ENCODE assay signal across 9 mouse cellular contexts in genomic region chr1:180269033-180269432, GRCm38 (mm10). TPM values are rescaled to one million over a fixed set of nuclear protein-coding genes. Genes with fewer than 3 reads are reported as not detected.
DNase-seq lines count a peak whose midpoint lies in the region; ATAC-seq lines count a peak whose summit lies in the region.
"Had no signal": no experiment of that assay in that cellular context is flagged by ENCODE, and none has a peak within 500 bp of the region (broad histone marks: within the 10 kb centered on the region; RNA-seq: fewer than 3 reads in every experiment).

No protein-coding gene starts in this region.

- no peak overlapping the region for H3K27ac ChIP-seq in heart, embryonic 14.5 days (replicated peaks in 1 of 2; ENCODE audit: control insufficient read depth in 1 of 2, insufficient read depth in 1 of 2, low read depth in 2 of 2, low read length in 2 of 2)
- H3K27ac ChIP-seq in lung, embryonic 16.5 days (ENCODE audit: low read length), result no peak overlapping the region
- H3K27ac ChIP-seq in embryonic facial prominence, embryonic 13.5 days, result no peak overlapping the region
- 0 out of 2 replicates have a peak overlapping the region, but pooled peaks have one; percentile 7 for H3K27ac ChIP-seq in limb, embryonic 13.5 days
- H3K27ac ChIP-seq: stomach, embryonic 15.5 days had no signal

- no peak overlapping the region for H3K4me2 ChIP-seq in heart, embryonic 14.5 days (ENCODE audit: low read length)
- H3K4me2 ChIP-seq in lung, embryonic 16.5 days (ENCODE audit: low read depth, low read length), result no peak overlapping the region
- peak overlapping the region; percentile 20; the same call in 1 of the 2 replicates for H3K4me2 ChIP-seq in embryonic facial prominence, embryonic 13.5 days
- H3K4me2 ChIP-seq in limb, embryonic 13.5 days (replicated peaks), result no peak overlapping the region
- H3K4me2 ChIP-seq: stomach, embryonic 15.5 days had no signal

- H3K9ac ChIP-seq in heart, embryonic 14.5 days (ENCODE audit: low read length), result peak overlapping the region; percentile 41
- no peak overlapping the region for H3K9ac ChIP-seq in lung, embryonic 16.5 days (ENCODE audit: low read length)
- H3K9ac ChIP-seq in embryonic facial prominence, embryonic 13.5 days, result no peak overlapping the region
- H3K9ac ChIP-seq in limb, embryonic 13.5 days, result no peak overlapping the region
- H3K9ac ChIP-seq: stomach, embryonic 15.5 days had no signal

- H3K4me3 ChIP-seq in heart, embryonic 14.5 days (ENCODE audit: control insufficient read depth in 1 of 2, insufficient read depth in 1 of 2, low read depth in 1 of 2, low read length in 2 of 2), result no peak overlapping the region
- H3K4me3 ChIP-seq in lung, embryonic 16.5 days (ENCODE audit: low read length), result no peak overlapping the region
- no peak overlapping the region for H3K4me3 ChIP-seq in embryonic facial prominence, embryonic 13.5 days
- H3K4me3 ChIP-seq in limb, embryonic 13.5 days, result no peak overlapping the region
- H3K4me3 ChIP-seq: stomach, embryonic 15.5 days had no signal

- WGBS in heart, embryonic 14.5 days, result 92% methylated on average over 2 of the region's 2 CpGs
- WGBS in lung, embryonic 16.5 days, result 90% methylated on average over 2 of the region's 2 CpGs
- WGBS in embryonic facial prominence, embryonic 13.5 days, result 86% methylated on average over 2 of the region's 2 CpGs
- 81% methylated on average over 2 of the region's 2 CpGs for WGBS in limb, embryonic 13.5 days

- no peaks in the 10 kb centered on the region for H3K36me3 ChIP-seq in heart, embryonic 14.5 days (ENCODE audit: control insufficient read depth, insufficient read depth, low read length)
- H3K36me3 ChIP-seq in lung, embryonic 16.5 days (ENCODE audit: control insufficient read depth, insufficient read depth, low read length), result no peaks in the 10 kb centered on the region
- H3K36me3 ChIP-seq in embryonic facial prominence, embryonic 13.5 days, result no peaks in the 10 kb centered on the region
- no peaks in the 10 kb centered on the region for H3K36me3 ChIP-seq in limb, embryonic 13.5 days
- H3K36me3 ChIP-seq: stomach, embryonic 15.5 days had no signal

- 0 out of 2 replicates have a peak, but pooled peaks cover 7% of the 10 kb centered on the region for H3K27me3 ChIP-seq in heart, embryonic 14.5 days (ENCODE audit: control insufficient read depth, insufficient read depth, low read length)
- no peaks in the 10 kb centered on the region; the same call in 1 of the 2 replicates for H3K27me3 ChIP-seq in lung, embryonic 16.5 days (ENCODE audit: control insufficient read depth, insufficient read depth, low read depth, low read length)
- peaks cover 9% of the 10 kb centered on the region for H3K27me3 ChIP-seq in embryonic facial prominence, embryonic 13.5 days
- peaks cover 13% of the 10 kb centered on the region for H3K27me3 ChIP-seq in limb, embryonic 13.5 days
- H3K27me3 ChIP-seq: Patski; stomach, embryonic 15.5 days had no signal

- DNase-seq in heart, adult 11 months, result no peak
- no peak for DNase-seq in lung, postnatal 14 days
- DNase-seq in natural killer cell, adult 2 months (ENCODE audit: low spot score in 2 of 2), result no peak

- peaks cover 7 to 9% of the 10 kb centered on the region in 2 experiments; a peak in 3 of 4 replicates for H3K4me1 ChIP-seq in heart, embryonic 14.5 days (ENCODE audit: control insufficient read depth in 2 of 2, insufficient read depth in 2 of 2, low read length in 2 of 2)
- peaks cover 16% of the 10 kb centered on the region for H3K4me1 ChIP-seq in lung, embryonic 16.5 days (replicated peaks; ENCODE audit: control insufficient read depth, insufficient read depth, low read length)
- peaks cover 11% of the 10 kb centered on the region for H3K4me1 ChIP-seq in embryonic facial prominence, embryonic 13.5 days
- peaks cover 12% of the 10 kb centered on the region; the same call in 1 of the 2 replicates for H3K4me1 ChIP-seq in limb, embryonic 13.5 days

- H3K9me3 ChIP-seq in heart, embryonic 14.5 days (ENCODE audit: control insufficient read depth, low read length), result no peaks in the 10 kb centered on the region
- no peaks in the 10 kb centered on the region for H3K9me3 ChIP-seq in lung, embryonic 16.5 days (ENCODE audit: control insufficient read depth, low read length)
- H3K9me3 ChIP-seq in embryonic facial prominence, embryonic 13.5 days, result no peaks in the 10 kb centered on the region
- no peaks in the 10 kb centered on the region for H3K9me3 ChIP-seq in limb, embryonic 13.5 days
- H3K9me3 ChIP-seq: stomach, embryonic 15.5 days had no signal

- ATAC-seq in heart, embryonic 14.5 days (ENCODE audit: insufficient number of reproducible peaks, insufficient read depth, low FRiP score, low read depth), result no peak
- ATAC-seq in lung, embryonic 16.5 days (ENCODE audit: low read depth), result peak; percentile 34; the same call in 1 of the 2 replicates
- no peak for ATAC-seq in embryonic facial prominence, embryonic 13.5 days (ENCODE audit: insufficient number of reproducible peaks, insufficient read depth, low FRiP score, low TSS enrichment, low read depth)
- ATAC-seq in limb, embryonic 13.5 days (ENCODE audit: low FRiP score, low read depth), result peak; percentile 22; the same call in 1 of the 2 replicates

RNA-seq across cellular contexts. Expression of gene Psen2, which starts 5.8 kb away (rescaled TPM):
- polyA plus RNA-seq in heart, embryonic 14.5 days (2014; fragmentation: Nextera tagmentation; extraction: Ambion mirVana), result 14.7 and 15.6 TPM in 2 replicates
- 13.2 and 14.6 TPM in 2 replicates for polyA plus RNA-seq in lung, embryonic 16.5 days (2015; fragmentation: Nextera tagmentation; extraction: Ambion mirVana)
- 9.4 and 11.3 TPM in 2 replicates for polyA plus RNA-seq in embryonic facial prominence, embryonic 13.5 days (2015; fragmentation: Nextera tagmentation; extraction: Ambion mirVana)
- 14.5 and 14.9 TPM in 2 replicates for polyA plus RNA-seq in limb, embryonic 13.5 days (2015; fragmentation: Nextera tagmentation; extraction: Ambion mirVana)

Comparison
In these comparisons a context has a peak if more than half of its experiments do, and no peak if none do; other contexts are left out.
1. ATAC-seq: peak in lung, embryonic 16.5 days (single experiment) and limb, embryonic 13.5 days (single experiment); none in heart, embryonic 14.5 days (single experiment) and embryonic facial prominence, embryonic 13.5 days (single experiment).